Mouse (Mus musculus) adrenal gland, adult (tissue): Measurements from ENCODE around the gene Hist1h1d.
A peak's percentile ranks its signal among the peaks of the same experiment; 100 is the strongest.

Experiments
- DNase-seq, 2 experiments: peaks; one replicate each; pipeline ENCODE4 v3.0.0; 2022 to 2023; ENCODE audit warnings: low spot score in 1 of 2; ENCODE audit not compliant: inconsistent age in 2 of 2

The Hist1h1d gene

DNA sequence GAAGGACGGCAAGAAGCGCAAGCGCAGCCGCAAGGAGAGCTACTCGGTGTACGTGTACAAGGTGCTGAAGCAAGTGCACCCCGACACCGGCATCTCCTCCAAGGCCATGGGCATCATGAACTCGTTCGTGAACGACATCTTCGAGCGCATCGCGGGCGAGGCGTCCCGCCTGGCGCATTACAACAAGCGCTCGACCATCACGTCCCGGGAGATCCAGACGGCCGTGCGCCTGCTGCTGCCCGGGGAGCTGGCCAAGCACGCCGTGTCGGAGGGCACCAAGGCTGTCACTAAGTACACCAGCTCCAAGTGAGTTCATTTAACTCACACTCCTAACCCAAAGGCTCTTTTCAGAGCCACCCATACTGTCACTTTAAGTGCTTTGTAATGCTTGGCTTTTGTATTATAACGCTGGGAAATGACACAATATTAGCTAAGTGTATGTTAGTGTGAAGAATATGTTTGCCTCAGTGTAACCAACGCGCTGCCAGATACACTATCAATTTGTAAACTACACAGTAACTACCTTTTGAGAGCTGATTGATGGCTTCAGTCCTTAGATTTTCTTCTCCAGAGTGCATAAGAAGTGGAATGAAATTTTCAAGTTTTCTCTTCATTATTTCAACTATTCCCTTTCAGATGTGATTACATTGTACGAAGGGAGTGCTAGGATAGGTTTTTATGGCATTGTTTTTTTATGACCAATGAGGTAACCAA is 18.6 kb downstream of the Hist1h1d start:
- peak in 1 of 2 experiments; percentile 66 for DNase-seq

DNA sequence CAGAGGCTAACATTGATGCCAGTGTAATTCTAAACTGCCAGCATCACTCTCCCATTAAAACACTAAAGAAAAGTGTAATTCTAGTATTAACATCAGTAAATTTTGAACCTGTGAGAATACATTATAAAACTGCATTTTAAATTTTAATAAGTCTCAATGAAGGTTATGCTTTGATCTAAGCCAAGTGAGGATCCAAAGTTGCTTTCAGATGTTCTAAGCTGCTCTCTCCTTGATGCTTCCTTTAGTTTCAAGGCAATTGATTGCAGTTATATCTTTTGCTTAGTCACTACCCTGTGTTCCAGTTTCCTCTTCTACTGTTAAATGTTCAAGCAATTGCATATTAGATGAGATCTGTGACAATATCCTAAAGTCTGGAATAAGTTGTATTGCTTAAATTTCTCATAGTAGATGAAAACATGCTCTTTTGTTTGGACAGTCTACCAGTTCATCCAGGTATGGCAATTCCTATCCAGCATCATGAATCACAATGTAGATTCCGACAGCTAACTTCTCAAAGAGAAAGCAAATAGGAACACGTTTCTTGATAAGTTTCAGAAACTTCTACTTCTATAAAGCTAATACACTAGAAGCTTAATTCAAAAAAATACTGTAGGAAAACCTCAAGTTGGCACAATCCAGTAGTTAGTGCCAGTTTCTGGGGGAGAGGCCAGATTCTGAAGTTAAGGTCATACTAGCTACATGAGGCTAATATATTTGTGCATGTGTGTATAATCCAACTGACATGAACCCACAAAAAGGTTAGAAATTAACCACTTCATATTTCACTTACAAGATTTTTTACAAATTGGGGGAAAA is 19.4 kb downstream of the Hist1h1d start:
- no peak for DNase-seq

- DNase-seq: peak in 1 of 2 experiments; percentile 52
Measured at GRCm38 (mm10) chr13:23573034-23573897, 20.2 kb downstream of the Hist1h1d start.

GRCm38 (mm10) chr13:23573898-23574524 is 20.9 kb downstream of the Hist1h1d start, which contains the start of the genes Hist1h2bf and Hist1h2ad:
Gene Hist1h2bf (minus strand): TSS chr13:23574196.
Gene Hist1h2ad (plus strand): TSS chr13:23574381.
- DNase-seq: peak; percentile 84 to 95

DNA sequence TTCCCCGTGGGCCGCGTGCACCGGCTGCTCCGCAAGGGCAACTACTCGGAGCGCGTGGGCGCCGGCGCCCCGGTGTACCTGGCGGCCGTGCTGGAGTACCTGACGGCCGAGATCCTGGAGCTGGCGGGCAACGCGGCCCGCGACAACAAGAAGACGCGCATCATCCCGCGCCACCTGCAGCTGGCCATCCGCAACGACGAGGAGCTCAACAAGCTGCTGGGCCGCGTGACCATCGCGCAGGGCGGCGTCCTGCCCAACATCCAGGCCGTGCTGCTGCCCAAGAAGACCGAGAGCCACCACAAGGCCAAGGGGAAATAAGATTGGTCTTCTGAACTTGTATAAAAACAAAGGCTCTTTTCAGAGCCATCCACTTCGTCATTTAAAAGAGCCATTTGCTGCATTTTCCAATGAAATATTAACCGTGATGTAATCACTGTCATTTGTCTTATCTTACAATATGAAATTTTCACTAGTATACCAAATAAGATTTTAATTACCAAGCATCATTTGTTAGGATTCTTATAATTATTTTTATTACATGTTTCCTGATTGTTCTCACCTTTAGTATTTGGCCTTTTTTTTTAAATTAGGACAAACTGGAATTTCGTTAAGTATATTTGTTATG is 21.6 kb downstream of the Hist1h1d start:
- peak in 1 of 2 experiments; percentile 51 for DNase-seq

GRCm38 (mm10) chr13:23575271-23575851 is 22.3 kb downstream of the Hist1h1d start, which contains the start of gene Hist1h3d:
Gene Hist1h3d (plus strand): TSS chr13:23575763.
- peak in 1 of 2 experiments; percentile 86 for DNase-seq

DNA sequence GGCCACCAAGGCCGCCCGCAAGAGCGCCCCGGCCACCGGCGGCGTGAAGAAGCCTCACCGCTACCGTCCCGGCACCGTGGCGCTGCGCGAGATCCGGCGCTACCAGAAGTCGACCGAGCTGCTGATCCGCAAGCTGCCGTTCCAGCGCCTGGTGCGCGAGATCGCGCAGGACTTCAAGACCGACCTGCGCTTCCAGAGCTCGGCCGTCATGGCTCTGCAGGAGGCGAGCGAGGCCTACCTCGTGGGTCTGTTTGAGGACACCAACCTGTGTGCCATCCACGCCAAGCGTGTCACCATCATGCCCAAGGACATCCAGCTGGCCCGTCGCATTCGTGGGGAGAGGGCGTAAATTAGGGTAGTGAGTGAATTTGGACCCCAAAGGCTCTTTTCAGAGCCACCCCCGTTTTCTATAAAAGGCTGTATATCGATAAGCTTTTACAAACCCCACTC is 22.8 kb downstream of the Hist1h1d start:
- peak in 1 of 2 experiments; percentile 67 for DNase-seq

DNA sequence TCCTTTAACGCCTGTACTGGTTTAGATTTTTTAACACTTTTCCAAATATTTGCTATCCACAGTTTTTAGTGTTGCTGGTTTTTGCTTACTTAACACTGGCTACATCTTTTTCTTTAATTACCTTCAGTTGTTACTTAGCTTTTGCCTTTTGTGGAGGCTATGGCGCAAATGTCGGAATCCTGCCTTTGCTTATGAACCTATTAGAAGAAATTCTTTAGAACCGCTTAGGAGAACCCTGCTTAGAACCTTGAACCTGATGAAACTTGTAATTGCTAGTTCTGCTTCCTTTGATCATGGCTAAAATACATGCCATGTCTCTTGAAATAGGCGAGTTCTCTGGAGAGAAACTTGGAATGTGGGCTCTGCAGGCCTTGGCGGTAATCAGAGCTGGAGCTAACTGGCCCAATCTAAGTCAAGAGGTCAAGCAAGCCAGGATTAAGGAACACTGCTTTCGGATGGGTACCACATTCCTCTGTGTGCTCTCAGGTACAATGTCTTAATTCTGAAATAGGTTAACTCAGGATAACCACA is 23.4 kb downstream of the Hist1h1d start:
- DNase-seq: no peak

GRCm38 (mm10) chr13:23576906-23577639 is 24.0 kb downstream of the Hist1h1d start:
- no peak for DNase-seq

DNA sequence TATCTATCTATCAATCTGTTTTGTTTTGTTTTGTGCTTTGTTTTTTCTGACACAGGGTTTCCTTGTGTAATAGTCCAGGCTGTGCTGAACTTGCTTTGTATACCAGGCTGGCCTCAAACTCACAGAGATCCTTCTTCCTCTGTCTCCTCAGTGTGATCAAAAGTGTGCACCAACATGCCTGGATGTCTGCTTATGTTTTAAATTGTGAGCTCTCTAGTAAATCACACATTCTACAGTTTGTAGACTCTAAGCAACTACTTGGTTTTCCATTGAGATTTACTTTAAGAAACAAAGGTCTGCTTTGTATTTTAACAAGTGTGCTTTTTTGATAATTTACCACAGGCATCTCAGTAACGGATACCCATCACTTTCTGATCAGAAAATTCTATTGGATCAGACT is 24.8 kb downstream of the Hist1h1d start:
- DNase-seq: no peak

GRCm38 (mm10) chr13:23581408-23582218 is 28.6 kb downstream of the Hist1h1d start, which contains the start of gene Hist1h4d:
Gene Hist1h4d (plus strand): TSS chr13:23581598.
- DNase-seq: peak; percentile 96 to 100

- DNase-seq: peak in 1 of 2 experiments; percentile 47
Measured at GRCm38 (mm10) chr13:23582219-23583056, 29.4 kb downstream of the Hist1h1d start.

- peak in 1 of 2 experiments; percentile 47 for DNase-seq
Measured at GRCm38 (mm10) chr13:23583387-23584068, 30.5 kb downstream of the Hist1h1d start.

- peak in 1 of 2 experiments; percentile 71 for DNase-seq
Measured at GRCm38 (mm10) chr13:23584331-23584730, 31.3 kb downstream of the Hist1h1d start.

GRCm38 (mm10) chr13:23585029-23585441 is 32.0 kb downstream of the Hist1h1d start:
- peak; percentile 72 to 93 for DNase-seq
